8 mouse cellular contexts compared by ENCODE assay signal in genomic region chr1:171110659-171111019, GRCm38 (mm10). TPM values are rescaled to one million over a fixed set of nuclear protein-coding genes. Genes with fewer than 3 reads are reported as not detected.
DNase-seq lines count a peak whose midpoint lies in the region; ATAC-seq and TF ChIP-seq lines count a peak whose summit lies in the region.

No protein-coding gene starts in this region.

- peak overlapping the region; percentile 37; the same call in 1 of the 2 replicates for H3K27ac ChIP-seq in lung, embryonic 15.5 days
- H3K27ac ChIP-seq in intestine, postnatal 0 days (ENCODE audit: low read depth, low read length), result no peak overlapping the region
- H3K27ac ChIP-seq in neural tube, embryonic 15.5 days (replicated peaks), result peak overlapping the region; percentile 85

- peak overlapping the region; percentile 49 for H3K4me3 ChIP-seq in lung, embryonic 15.5 days
- peak overlapping the region; percentile 77 for H3K4me3 ChIP-seq in erythroblast, embryonic 14.5 days (replicated peaks)
- H3K4me3 ChIP-seq in intestine, postnatal 0 days (ENCODE audit: low read depth, low read length), result peak overlapping the region; percentile 68
- peak overlapping the region; percentile 56 for H3K4me3 ChIP-seq in neural tube, embryonic 15.5 days (replicated peaks)

- peak overlapping the region; percentile 36 for H3K9ac ChIP-seq in lung, embryonic 15.5 days
- peak overlapping the region; percentile 50; the same call in 1 of the 2 replicates for H3K9ac ChIP-seq in intestine, postnatal 0 days (ENCODE audit: low read depth, low read length)
- peak overlapping the region; percentile 52 for H3K9ac ChIP-seq in neural tube, embryonic 15.5 days (replicated peaks)

- no peaks in the 10 kb centered on the region for H3K9me3 ChIP-seq in lung, embryonic 15.5 days
- no peaks in the 10 kb centered on the region for H3K9me3 ChIP-seq in erythroblast, embryonic 14.5 days (ENCODE audit: control insufficient read depth, low read length)
- no peaks in the 10 kb centered on the region for H3K9me3 ChIP-seq in intestine, postnatal 0 days (ENCODE audit: control insufficient read depth)
- no peaks in the 10 kb centered on the region for H3K9me3 ChIP-seq in neural tube, embryonic 15.5 days (replicated peaks)

- no peak for ATAC-seq in lung, embryonic 15.5 days (ENCODE audit: borderline replicate concordance, extremely low read depth, low FRiP score, low TSS enrichment)
- no peak for ATAC-seq in intestine, postnatal 0 days
- ATAC-seq in neural tube, embryonic 15.5 days (ENCODE audit: low FRiP score), result peak; percentile 60

- H3K4me2 ChIP-seq in lung, embryonic 15.5 days, result peak overlapping the region; percentile 62
- peak overlapping the region; percentile 76 for H3K4me2 ChIP-seq in intestine, postnatal 0 days (replicated peaks; ENCODE audit: low read depth)
- H3K4me2 ChIP-seq in neural tube, embryonic 15.5 days, result peak overlapping the region; percentile 89

- peaks cover 12% of the 10 kb centered on the region for H3K4me1 ChIP-seq in lung, embryonic 15.5 days
- H3K4me1 ChIP-seq in erythroblast, embryonic 14.5 days (ENCODE audit: control insufficient read depth), result peaks cover 50% of the 10 kb centered on the region
- no peaks in the 10 kb centered on the region for H3K4me1 ChIP-seq in intestine, postnatal 0 days (replicated peaks; ENCODE audit: control insufficient read depth, insufficient read depth, low read length)
- peaks cover 31% of the 10 kb centered on the region for H3K4me1 ChIP-seq in neural tube, embryonic 15.5 days

- no peak for TF ChIP-seq CTCF in intestine, postnatal 0 days (IDR thresholded peaks at IDR 0.05; ENCODE audit: low read depth)

- H3K36me3 ChIP-seq in lung, embryonic 15.5 days, result no peaks in the 10 kb centered on the region
- H3K36me3 ChIP-seq in erythroblast, embryonic 14.5 days (ENCODE audit: control insufficient read depth), result no peaks in the 10 kb centered on the region
- H3K36me3 ChIP-seq in intestine, postnatal 0 days (ENCODE audit: control insufficient read depth, insufficient read depth), result no peaks in the 10 kb centered on the region
- H3K36me3 ChIP-seq in neural tube, embryonic 15.5 days, result no peaks in the 10 kb centered on the region

- no peak for DNase-seq in lung, postnatal 36 days
- no peak for DNase-seq in urinary bladder, postnatal 14 days (ENCODE audit: low spot score)
- no peak for DNase-seq in frontal cortex, postnatal 10 days (ENCODE audit: low spot score in 2 of 2)
- DNase-seq in kidney, postnatal 10 days, result no peak

- H3K27me3 ChIP-seq in lung, embryonic 15.5 days, result no peaks in the 10 kb centered on the region
- H3K27me3 ChIP-seq in erythroblast, embryonic 14.5 days (ENCODE audit: control insufficient read depth), result no peaks in the 10 kb centered on the region
- H3K27me3 ChIP-seq in intestine, postnatal 0 days (replicated peaks; ENCODE audit: control insufficient read depth, insufficient read depth, low read length), result no peaks in the 10 kb centered on the region
- no peaks in the 10 kb centered on the region for H3K27me3 ChIP-seq in neural tube, embryonic 15.5 days (replicated peaks)

- WGBS in lung, embryonic 15.5 days, result 9% methylated on average over 15 of the region's 15 CpGs
- 24% methylated on average over 15 of the region's 15 CpGs for WGBS in intestine, postnatal 0 days
- WGBS in neural tube, embryonic 15.5 days, result 6% methylated on average over 15 of the region's 15 CpGs

RNA-seq across cellular contexts. Expression of gene Cfap126, which starts 3.1 kb away (rescaled TPM):
- polyA plus RNA-seq in lung, embryonic 15.5 days (2015; fragmentation: Nextera tagmentation; extraction: Ambion mirVana), result 7.2 and 8.3 TPM in 2 replicates
- polyA plus RNA-seq in erythroblast, embryonic 14.5 days (2012), result 0.37 and 0.64 TPM in 2 replicates
- polyA plus RNA-seq in intestine, postnatal 0 days (2015; fragmentation: Nextera tagmentation; extraction: Ambion mirVana), result 1.9 and 2.9 TPM in 2 replicates
- polyA plus RNA-seq in neural tube, embryonic 15.5 days (2015; fragmentation: Nextera tagmentation; extraction: Ambion mirVana), result 4.4 and 6.3 TPM in 2 replicates

RNA-seq across cellular contexts. Expression of gene Sdhc, which starts 39.8 kb away (rescaled TPM):
- 256 and 267 TPM in 2 replicates for polyA plus RNA-seq in lung, embryonic 15.5 days (2015; fragmentation: Nextera tagmentation; extraction: Ambion mirVana)
- polyA plus RNA-seq in erythroblast, embryonic 14.5 days (2012), result 4.9 and 7.2 TPM in 2 replicates
- 439 and 453 TPM in 2 replicates for polyA plus RNA-seq in intestine, postnatal 0 days (2015; fragmentation: Nextera tagmentation; extraction: Ambion mirVana)
- 311 and 314 TPM in 2 replicates for polyA plus RNA-seq in neural tube, embryonic 15.5 days (2015; fragmentation: Nextera tagmentation; extraction: Ambion mirVana)

RNA-seq across cellular contexts. Expression of gene Mpz, which starts 39.9 kb away (rescaled TPM):
- 0.69 and 1.0 TPM in 2 replicates for polyA plus RNA-seq in lung, embryonic 15.5 days (2015; fragmentation: Nextera tagmentation; extraction: Ambion mirVana)
- not detected in 2 replicates for polyA plus RNA-seq in erythroblast, embryonic 14.5 days (2012)
- 0.80 and 1.1 TPM in 2 replicates for polyA plus RNA-seq in intestine, postnatal 0 days (2015; fragmentation: Nextera tagmentation; extraction: Ambion mirVana)
- polyA plus RNA-seq in neural tube, embryonic 15.5 days (2015; fragmentation: Nextera tagmentation; extraction: Ambion mirVana), result 8.8 and 11.0 TPM in 2 replicates

RNA-seq across cellular contexts. Expression of gene Fcgr3, which starts 45.9 kb away (rescaled TPM):
- 13.2 and 15.1 TPM in 2 replicates for polyA plus RNA-seq in lung, embryonic 15.5 days (2015; fragmentation: Nextera tagmentation; extraction: Ambion mirVana)
- 0.06 TPM in 1 of 2 replicates, not detected in the other for polyA plus RNA-seq in erythroblast, embryonic 14.5 days (2012)
- 13.9 and 15.8 TPM in 2 replicates for polyA plus RNA-seq in intestine, postnatal 0 days (2015; fragmentation: Nextera tagmentation; extraction: Ambion mirVana)
- 11.5 and 11.8 TPM in 2 replicates for polyA plus RNA-seq in neural tube, embryonic 15.5 days (2015; fragmentation: Nextera tagmentation; extraction: Ambion mirVana)

Comparison
In these comparisons a context has a peak if more than half of its experiments do, and no peak if none do; other contexts are left out.
1. RNA of gene Sdhc, which starts 39.8 kb away (polyA plus RNA-seq): 439 to 453 TPM in intestine, postnatal 0 days, 311 to 314 TPM in neural tube, embryonic 15.5 days and 256 to 267 TPM in lung, embryonic 15.5 days; 4.9 to 7.2 TPM in erythroblast, embryonic 14.5 days; every median in the first group is over 10 times any median in the second.
2. Peak in every context shown above with its lines, with median percentiles within 50 percentile points of each other: H3K4me2 ChIP-seq, H3K4me3 ChIP-seq and H3K9ac ChIP-seq.